Mouse (Mus musculus) forebrain, postnatal 0 days (tissue): ENCODE results near the gene Ube2b. TPM values are rescaled to one million over a fixed set of nuclear protein-coding genes. Genes with fewer than 3 reads are reported as not detected.

ENCODE experiments used
- ATAC-seq: fragments of 200-750 bp; cut with Nextera tagmentation; 2 replicates; pipeline ENCODE4 v1.8.0; 2017; ENCODE audit warnings: mild to moderate bottlenecking, moderate library complexity
- DNase-seq: peaks from one replicate; pipeline ENCODE4 v3.0.0-alpha.2; 2015
- H3K27ac ChIP-seq: fragments of 300-500 bp; sonication (generic); 2 replicates; pipeline ENCODE4 v1.5.1; 2014; ENCODE audit warnings: low read depth, mild to moderate bottlenecking, antibody characterized with exemption, low read length, moderate library complexity, mixed read lengths
- H3K27me3 ChIP-seq: fragments of 300-500 bp; sonication (generic); 2 replicates; pipeline ENCODE4 v1.6.1; 2014; ENCODE audit warnings: mild to moderate bottlenecking, low read length, mixed read lengths; ENCODE audit not compliant: insufficient read depth
- H3K36me3 ChIP-seq: fragments of 300-500 bp; sonication (generic); 2 replicates; pipeline ENCODE4 v1.6.1; 2014; ENCODE audit warnings: mild to moderate bottlenecking, moderate library complexity; ENCODE audit not compliant: insufficient read depth
- H3K4me1 ChIP-seq: fragments of 300-500 bp; sonication (generic); 2 replicates; pipeline ENCODE4 v1.6.1; 2014; ENCODE audit warnings: antibody characterized with exemption; ENCODE audit not compliant: insufficient read depth
- H3K4me2 ChIP-seq: fragments of 300-500 bp; sonication (generic); 2 replicates; pipeline ENCODE4 v1.6.1; 2014; ENCODE audit warnings: low read depth, mild to moderate bottlenecking, moderate library complexity
- H3K4me3 ChIP-seq: fragments of 300-500 bp; sonication (generic); 2 replicates; pipeline ENCODE4 v1.5.1; 2014; ENCODE audit warnings: low read depth, low read length, mixed read lengths
- H3K9ac ChIP-seq: fragments of 300-500 bp; sonication (generic); 2 replicates; pipeline ENCODE4 v1.6.1; 2014; ENCODE audit warnings: mild to moderate bottlenecking
- H3K9me3 ChIP-seq: fragments of 300-500 bp; sonication (generic); 2 replicates; pipeline ENCODE4 v1.6.1; 2016; ENCODE audit warnings: low read length
- CTCF ChIP-seq: sonication (generic); IDR thresholded peaks from 2 replicates; pipeline ENCODE4 v1.5.1; 2016; ENCODE audit warnings: antibody characterized with exemption, control low read depth, low read depth
- WGBS: fragments of 180-500 bp; shearing (Covaris S2); extraction: QIAGEN DNeasy Blood & Tissue Kit; methylation state at CpG from one replicate; pipeline ENCODE4 v1.1.7; 2014; 5-methylcytosine and 5-hydroxymethylcytosine counted together
- polyA plus RNA-seq: library from polyadenylated mRNA; unstranded; fragments of >200 nt; fragmentation: Nextera tagmentation; extraction: Ambion mirVana; gene quantifications from 2 replicates; pipeline ENCODE4 v1.2.1, GENCODE M21; 2015
- total RNA-seq: library from RNA; depleted of rRNA; stranded (reverse); fragments of >200 nt; gene quantifications from 2 replicates; pipeline ENCODE4 v1.2.3, GENCODE M21; 2014; rRNA removed

Gene Ube2b
- total and polyA plus RNA-seq, 2 experiments from 2014 or later, result 162 to 249 TPM

- Histone ChIP-seq H3K27ac (no peak overlapping the region), H3K9me3 (no peaks in the 10 kb centered on the region), H3K4me1 (no peaks in the 10 kb centered on the region), H3K27me3 (no peaks in the 10 kb centered on the region), H3K9ac (no peak overlapping the region), H3K4me2 (no peak overlapping the region), H3K4me3 (no peak overlapping the region), H3K36me3 (no peaks in the 10 kb centered on the region)
- DNase-seq, result no peak
- WGBS, result 55% methylated on average over 5 of the region's 5 CpGs
- TF ChIP-seq CTCF, result no peak
- no peak for ATAC-seq
Observed at GRCm38 (mm10) chr11:51935636-51936434, 64.7 kb downstream of the Ube2b start.

Other genes starting within 250 kb of the Ube2b start
- gene Sec24a, start 237.1 kb downstream of the Ube2b start, total RNA-seq, result 9.7 and 12.6 TPM in 2 replicates
- gene Sec24a, start 237.1 kb downstream of the Ube2b start, polyA plus RNA-seq, result 5.2 and 9.3 TPM in 2 replicates
- 114 and 147 TPM in 2 replicates for gene Sar1b, start 237.1 kb downstream of the Ube2b start, total RNA-seq
- 221 and 234 TPM in 2 replicates for gene Sar1b, start 237.1 kb downstream of the Ube2b start, polyA plus RNA-seq
- gene Jade2, start 143.1 kb downstream of the Ube2b start, total RNA-seq, result 1.9 and 3.3 TPM in 2 replicates
- gene Jade2, start 143.1 kb downstream of the Ube2b start, polyA plus RNA-seq, result 0.34 and 0.56 TPM in 2 replicates
- 95.5 and 107 TPM in 2 replicates for gene Cdkn2aipnl, start 33.1 kb downstream of the Ube2b start, total RNA-seq
- gene Cdkn2aipnl, start 33.1 kb downstream of the Ube2b start, polyA plus RNA-seq, result 121 and 133 TPM in 2 replicates
- 33.2 and 35.5 TPM in 2 replicates for gene Cdkl3, start 3.5 kb upstream of the Ube2b start, total RNA-seq
- gene Cdkl3, start 3.5 kb upstream of the Ube2b start, polyA plus RNA-seq, result 40.4 and 45.1 TPM in 2 replicates
- 141 and 143 TPM in 2 replicates for gene Ppp2ca, start 97.9 kb upstream of the Ube2b start, total RNA-seq
- 105 and 112 TPM in 2 replicates for gene Ppp2ca, start 97.9 kb upstream of the Ube2b start, polyA plus RNA-seq
- not detected in 2 replicates for gene Olfr1373, start 144.8 kb upstream of the Ube2b start, total RNA-seq
- not detected in 2 replicates for gene Olfr1373, start 144.8 kb upstream of the Ube2b start, polyA plus RNA-seq
- gene Olfr1371, start 213.2 kb upstream of the Ube2b start, total RNA-seq, result not detected in 2 replicates
- gene Olfr1371, start 213.2 kb upstream of the Ube2b start, polyA plus RNA-seq, result not detected in 2 replicates
- gene Skp1a, start 231.2 kb upstream of the Ube2b start, total RNA-seq, result 767 and 889 TPM in 2 replicates
- gene Skp1a, start 231.2 kb upstream of the Ube2b start, polyA plus RNA-seq, result 1,355 and 1,490 TPM in 2 replicates